Mouse (Mus musculus) brain, embryonic 14.5 days (tissue): ENCODE results near the gene Ankef1.

Experiments used
- CTCF ChIP-seq: fragments of 200-500 bp; IDR thresholded peaks from 2 replicates; pipeline ENCODE4 v1.5.1; 2012; ENCODE audit warnings: inconsistent platforms, mild to moderate bottlenecking, moderate library complexity, borderline replicate concordance; ENCODE audit not compliant: insufficient read depth, insufficient read length; ENCODE audit errors: extremely low read depth
- POLR2A ChIP-seq: fragments of 200-500 bp; IDR thresholded peaks from 2 replicates; pipeline ENCODE4 v1.6.1; 2012; ENCODE audit warnings: mild to moderate bottlenecking, inconsistent platforms, borderline replicate concordance; ENCODE audit not compliant: poor library complexity, insufficient read depth, insufficient read length, severe bottlenecking; ENCODE audit errors: extremely low read depth

GRCm38 (mm10) chr2:136484955-136485354 is 16.8 kb upstream of the Ankef1 start:
- TF ChIP-seq CTCF (no peak), POLR2A (no peak)
